Mouse (Mus musculus) MEL (cell line): ENCODE data around the gene Ints7. TPM values are rescaled to one million over a fixed set of nuclear protein-coding genes. Genes with fewer than 3 reads are reported as not detected.

Experiments
- DNase-seq: peaks from one replicate; pipeline ENCODE4 v3.0.0; 2011; ENCODE audit warnings: low read depth, low spot score
- H3K27ac ChIP-seq: 2 replicates; pipeline ENCODE4 v1.5.1; 2012; ENCODE audit warnings: low read depth, mild to moderate bottlenecking, control low read depth, low read length, moderate library complexity; ENCODE audit not compliant: control insufficient read depth
- H3K27me3 ChIP-seq, 2 experiments: fragments of 150-350 bp in 1 of 2; sonication (generic) in 1 of 2; 2 replicates each; pipeline ENCODE4 v1.6.1; 2012; ENCODE audit warnings: low read length in 2 of 2, mild to moderate bottlenecking in 2 of 2, improper control_type of control experiment in 1 of 2, moderate library complexity in 1 of 2; ENCODE audit not compliant: insufficient read depth in 2 of 2, control insufficient read depth in 1 of 2
- H3K36me3 ChIP-seq, 2 experiments: 2 replicates each; pipeline ENCODE4 v1.6.1; 2012 to 2014; ENCODE audit warnings: low read length in 2 of 2, improper control_type of control experiment in 1 of 2, inconsistent platforms in 1 of 2, mild to moderate bottlenecking in 1 of 2; ENCODE audit not compliant: insufficient read depth in 2 of 2, control insufficient read depth in 1 of 2
- H3K4me1 ChIP-seq, 2 experiments: fragments of 150-350 bp in 1 of 2; sonication (generic) in 1 of 2; 2 replicates each; pipeline ENCODE4 v1.6.1; 2012; ENCODE audit warnings: low read length in 2 of 2, improper control_type of control experiment in 1 of 2, mild to moderate bottlenecking in 1 of 2; ENCODE audit not compliant: insufficient read depth in 2 of 2, control insufficient read depth in 1 of 2
- H3K4me3 ChIP-seq, 2 experiments: fragments of 150-350 bp in 1 of 2; sonication (generic) in 1 of 2; 2 replicates each; pipeline ENCODE4 v1.5.1; 2012; ENCODE audit warnings: low read depth in 2 of 2, low read length in 2 of 2, mild to moderate bottlenecking in 2 of 2, moderate library complexity in 2 of 2, control low read depth in 1 of 2, improper control_type of control experiment in 1 of 2; ENCODE audit not compliant: control insufficient read depth in 1 of 2, insufficient read depth in 1 of 2
- H3K79me2 ChIP-seq: 2 replicates; pipeline ENCODE4 v1.6.1; 2012; ENCODE audit warnings: mild to moderate bottlenecking, low read length, moderate library complexity; ENCODE audit not compliant: control insufficient read depth, poor library complexity, insufficient read depth
- H3K9ac ChIP-seq: 2 replicates; pipeline ENCODE4 v1.6.1; 2012; ENCODE audit warnings: low read depth, mild to moderate bottlenecking, control low read depth, low read length, moderate library complexity; ENCODE audit not compliant: control insufficient read depth, poor library complexity, severe bottlenecking
- H3K9me3 ChIP-seq: fragments of 150-350 bp; sonication (generic); replicated peaks from 2 replicates; pipeline ENCODE4 v1.6.1; 2012; ENCODE audit warnings: mild to moderate bottlenecking, low read length, improper control_type of control experiment, moderate library complexity; ENCODE audit not compliant: insufficient read depth
- BHLHE40 ChIP-seq: IDR thresholded peaks from 2 replicates; pipeline ENCODE4 v1.6.1; 2012; ENCODE audit warnings: low read depth, mild to moderate bottlenecking, inconsistent platforms, low read length, improper control_type of control experiment, borderline replicate concordance
- CHD1 ChIP-seq: IDR thresholded peaks from 2 replicates; pipeline ENCODE4 v1.6.1; 2012; ENCODE audit warnings: low read depth, mild to moderate bottlenecking, inconsistent platforms, low read length, improper control_type of control experiment
- ELF1 ChIP-seq: IDR thresholded peaks from 2 replicates; pipeline ENCODE4 v1.6.1; 2014; ENCODE audit warnings: low read depth, mild to moderate bottlenecking, inconsistent platforms, low read length, improper control_type of control experiment, moderate library complexity
- EP300 ChIP-seq, 2 experiments: IDR thresholded peaks; 2 replicates each; pipeline ENCODE4 v1.6.1; 2011; ENCODE audit warnings: improper control_type of control experiment in 2 of 2, low read length in 2 of 2, low read depth in 1 of 2, mild to moderate bottlenecking in 1 of 2
- GABPA ChIP-seq: IDR thresholded peaks from 2 replicates; pipeline ENCODE4 v1.6.1; 2012; ENCODE audit warnings: low read depth, mild to moderate bottlenecking, inconsistent platforms, low read length, improper control_type of control experiment, moderate library complexity
- HCFC1 ChIP-seq: IDR thresholded peaks from 2 replicates; pipeline ENCODE4 v1.6.1; 2012; ENCODE audit warnings: low read depth, mild to moderate bottlenecking, inconsistent platforms, low read length, improper control_type of control experiment, moderate library complexity
- MAFK ChIP-seq: IDR thresholded peaks from 2 replicates; pipeline ENCODE4 v1.6.1; 2011; ENCODE audit warnings: low read depth, mild to moderate bottlenecking, low read length, improper control_type of control experiment, borderline replicate concordance
- MAZ ChIP-seq: IDR thresholded peaks from 2 replicates; pipeline ENCODE4 v1.6.1; 2012; ENCODE audit warnings: low read depth, mild to moderate bottlenecking, inconsistent platforms, low read length, improper control_type of control experiment
- POLR2AphosphoS2 ChIP-seq: IDR thresholded peaks from 2 replicates; pipeline ENCODE4 v1.6.1; 2011; ENCODE audit warnings: low read length, improper control_type of control experiment
- POLR2AphosphoS5 ChIP-seq: IDR thresholded peaks from 2 replicates; pipeline ENCODE4 v1.6.1; 2012; ENCODE audit warnings: low read depth, borderline replicate concordance, mild to moderate bottlenecking, inconsistent platforms, low read length, moderate library complexity, mixed read lengths
- RAD21 ChIP-seq: IDR thresholded peaks from 2 replicates; pipeline ENCODE4 v1.6.1; 2011; ENCODE audit warnings: mild to moderate bottlenecking, low read depth, low read length, improper control_type of control experiment
- UBTF ChIP-seq: IDR thresholded peaks from 2 replicates; pipeline ENCODE4 v1.6.1; 2012; ENCODE audit warnings: low read depth, mild to moderate bottlenecking, inconsistent platforms, low read length, improper control_type of control experiment, moderate library complexity, borderline replicate concordance; ENCODE audit not compliant: insufficient read depth
- polyA plus RNA-seq, 2 experiments: library from polyadenylated mRNA; stranded (reverse) in 1 of 2; unstranded in 1 of 2; fragments of >175 nt in 1 of 2; fragments of >200 nt in 1 of 2; gene quantifications; 2 replicates each; pipeline versions ENCODE4 v1.2.1 to v1.2.4; 2012; ENCODE audit warnings: low replicate concordance in 2 of 2, low read depth in 1 of 2; ENCODE audit not compliant: insufficient read length in 2 of 2, insufficient read depth in 1 of 2, missing spikeins in 1 of 2
- total RNA-seq: library from RNA; depleted of rRNA; stranded (reverse); fragments of 300-350 nt; gene quantifications from 2 replicates; pipeline ENCODE4 v1.2.3, GENCODE M21; 2012; rRNA removed

Gene Ints7
- total and polyA plus RNA-seq, 3 experiments: 44.2 to 84.5 (median 83.5) TPM

GRCm38 (mm10) chr1:191668030-191668429, 92.6 kb downstream of the Ints7 start:
- no peak overlapping the region for H3K9ac ChIP-seq
- no peaks in the 10 kb centered on the region for H3K4me1 ChIP-seq
- no peaks in the 10 kb centered on the region for H3K9me3 ChIP-seq
- no peaks in the 10 kb centered on the region for H3K79me2 ChIP-seq
- no peak overlapping the region for H3K4me3 ChIP-seq
- H3K27me3 ChIP-seq: peaks cover 8 to 9% of the 10 kb centered on the region in 2 experiments
- H3K36me3 ChIP-seq: no peaks in the 10 kb centered on the region
- no peak for TF ChIP-seq BHLHE40
- TF ChIP-seq RAD21: no peak
- no peak for TF ChIP-seq MAZ
- no peak for TF ChIP-seq GABPA
- TF ChIP-seq UBTF: no peak
- no peak for TF ChIP-seq CHD1
- TF ChIP-seq POLR2AphosphoS5: no peak
- TF ChIP-seq HCFC1: no peak
- TF ChIP-seq ELF1: no peak
- no peak for TF ChIP-seq POLR2AphosphoS2
- TF ChIP-seq MAFK: no peak
- TF ChIP-seq EP300 (IDR thresholded peaks at IDR 0.05; ENCODE audit: low read depth in 1 of 2, low read length in 2 of 2): no peak
- no peak overlapping the region for H3K27ac ChIP-seq
- DNase-seq: no peak

Other genes with a start within 250 kb of the Ints7 start
- 12.4 and 14.3 TPM in 2 replicates for gene Tmem206, start 249.7 kb upstream of the Ints7 start, total RNA-seq
- gene Tmem206, start 249.7 kb upstream of the Ints7 start, polyA plus RNA-seq: 10 to 100 TPM in 1 of 2 experiments, not detected in 1; 16.2 TPM
- gene Ppp2r5a, start 172.4 kb upstream of the Ints7 start, total RNA-seq: 46.6 and 55.7 TPM in 2 replicates
- 10 to 100 TPM in 1 of 2 experiments, not detected in 1; 48.6 TPM for gene Ppp2r5a, start 172.4 kb upstream of the Ints7 start, polyA plus RNA-seq
- gene Dtl, start 92 bp upstream of the Ints7 start, total RNA-seq: 37.2 and 42.3 TPM in 2 replicates
- 10 to 100 TPM; 53.5 to 64.6 TPM for gene Dtl, start 92 bp upstream of the Ints7 start, polyA plus RNA-seq
- gene Lpgat1, start 142.2 kb downstream of the Ints7 start, total RNA-seq: not detected in 2 replicates
- not detected for gene Lpgat1, start 142.2 kb downstream of the Ints7 start, polyA plus RNA-seq
- 34.9 and 35.8 TPM in 2 replicates for gene Nek2, start 245.8 kb downstream of the Ints7 start, total RNA-seq
- 10 to 100 TPM in 1 of 2 experiments, not detected in 1; 56.5 TPM for gene Nek2, start 245.8 kb downstream of the Ints7 start, polyA plus RNA-seq